ENCODE assay signal across 12 mouse cellular contexts in the genomic region with DNA sequence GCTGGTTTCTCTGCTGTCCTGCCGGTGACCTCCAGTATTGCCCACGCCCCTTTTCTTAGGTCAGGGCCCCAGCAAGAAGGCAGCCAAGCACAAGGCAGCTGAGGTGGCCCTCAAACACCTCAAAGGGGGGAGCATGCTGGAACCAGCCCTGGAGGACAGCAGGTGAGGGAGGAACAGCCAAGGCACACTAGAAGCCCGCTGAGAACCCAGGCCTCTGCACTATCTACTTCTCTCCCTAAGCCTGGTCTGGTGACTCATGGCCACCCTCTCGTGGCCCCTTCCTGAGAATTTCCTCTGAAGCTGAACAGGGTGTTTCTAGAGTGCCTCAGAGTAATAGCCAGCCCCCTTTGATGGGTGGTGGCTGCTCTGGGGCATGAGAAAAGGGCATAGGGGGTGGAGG. TPM values are rescaled to one million over a fixed set of nuclear protein-coding genes. Genes with fewer than 3 reads are reported as not detected.
DNase-seq lines count a peak whose midpoint lies in the region; ATAC-seq lines count a peak whose summit lies in the region.
"Had no signal": no experiment of that assay in that cellular context is flagged by ENCODE, and none has a peak within 500 bp of the region (broad histone marks: within the 10 kb centered on the region; RNA-seq: fewer than 3 reads in every experiment).

No protein-coding gene starts in this region.

- no peak for ATAC-seq in heart, embryonic 11.5 days (replicated peaks; ENCODE audit: insufficient number of reproducible peaks, low FRiP score, low TSS enrichment)
- ATAC-seq in liver, embryonic 11.5 days (replicated peaks; ENCODE audit: low FRiP score), result no peak
- ATAC-seq in embryonic facial prominence, embryonic 12.5 days (ENCODE audit: insufficient number of reproducible peaks, insufficient read depth, low FRiP score, low TSS enrichment), result no peak
- no peak for ATAC-seq in stomach, embryonic 16.5 days (ENCODE audit: insufficient read depth, low FRiP score)
- ATAC-seq in activated CD4-positive, CD25-positive, alpha-beta regulatory T cell, adult 4 months, result no peak

- H3K4me3 ChIP-seq in heart, embryonic 11.5 days (ENCODE audit: low read depth, low read length), result no peak overlapping the region
- H3K4me3 ChIP-seq in liver, embryonic 11.5 days (ENCODE audit: low read depth, low read length), result peak overlapping the region; percentile 77; the same call in 1 of the 2 replicates
- H3K4me3 ChIP-seq in embryonic facial prominence, embryonic 12.5 days, result no peak overlapping the region
- H3K4me3 ChIP-seq in stomach, embryonic 16.5 days (replicated peaks; ENCODE audit: low read length), result no peak overlapping the region
- H3K4me3 ChIP-seq: left cerebral cortex, adult 2 months had no signal

- H3K9ac ChIP-seq in heart, embryonic 11.5 days (ENCODE audit: low read depth, low read length), result peak overlapping the region; percentile 50; the same call in 1 of the 2 replicates
- H3K9ac ChIP-seq in liver, embryonic 11.5 days (ENCODE audit: low read depth, low read length), result peak overlapping the region; percentile 50
- peak overlapping the region; percentile 21; the same call in 1 of the 2 replicates for H3K9ac ChIP-seq in embryonic facial prominence, embryonic 12.5 days
- peak overlapping the region; percentile 44; the same call in 1 of the 2 replicates for H3K9ac ChIP-seq in stomach, embryonic 16.5 days (ENCODE audit: low read length)

- no peaks in the 10 kb centered on the region for H3K9me3 ChIP-seq in heart, embryonic 11.5 days (replicated peaks; ENCODE audit: control insufficient read depth, low read length)
- H3K9me3 ChIP-seq in liver, embryonic 11.5 days (ENCODE audit: control insufficient read depth, low read length), result no peaks in the 10 kb centered on the region
- no peaks in the 10 kb centered on the region for H3K9me3 ChIP-seq in embryonic facial prominence, embryonic 12.5 days
- no peaks in the 10 kb centered on the region for H3K9me3 ChIP-seq in stomach, embryonic 16.5 days (replicated peaks; ENCODE audit: control insufficient read depth, low read length)

- H3K36me3 ChIP-seq in heart, embryonic 11.5 days (ENCODE audit: control insufficient read depth, insufficient read depth, low read length), result peaks cover 5% of the 10 kb centered on the region; the same call in 1 of the 2 replicates
- H3K36me3 ChIP-seq in liver, embryonic 11.5 days (ENCODE audit: control insufficient read depth, insufficient read depth, low read length), result peaks cover 14% of the 10 kb centered on the region; the same call in 1 of the 2 replicates
- H3K36me3 ChIP-seq in embryonic facial prominence, embryonic 12.5 days, result peaks cover 37% of the 10 kb centered on the region
- H3K36me3 ChIP-seq in stomach, embryonic 16.5 days (ENCODE audit: control insufficient read depth, insufficient read depth, low read length), result peaks cover 8% of the 10 kb centered on the region; the same call in 1 of the 2 replicates

- H3K4me2 ChIP-seq in heart, embryonic 11.5 days, result 0 out of 2 replicates have a peak overlapping the region, but pooled peaks have one; percentile 18
- peak overlapping the region; percentile 96 for H3K4me2 ChIP-seq in liver, embryonic 11.5 days
- no peak overlapping the region for H3K4me2 ChIP-seq in embryonic facial prominence, embryonic 12.5 days (replicated peaks)
- no peak overlapping the region for H3K4me2 ChIP-seq in stomach, embryonic 16.5 days (ENCODE audit: low read depth, low read length)

- 55% methylated on average over 4 of the region's 4 CpGs for WGBS in heart, embryonic 11.5 days (ENCODE audit: insufficient replicate concordance)
- WGBS in liver, embryonic 11.5 days, result 42% methylated on average over 4 of the region's 4 CpGs
- WGBS in embryonic facial prominence, embryonic 12.5 days, result 84% methylated on average over 4 of the region's 4 CpGs
- 50% methylated on average over 4 of the region's 4 CpGs for WGBS in stomach, embryonic 16.5 days

- 0 out of 2 replicates have a peak overlapping the region, but pooled peaks have one; percentile 29 for H3K27ac ChIP-seq in heart, embryonic 11.5 days (ENCODE audit: low read depth, low read length)
- H3K27ac ChIP-seq in liver, embryonic 11.5 days (ENCODE audit: low read depth, low read length), result no peak overlapping the region
- H3K27ac ChIP-seq in embryonic facial prominence, embryonic 12.5 days, result no peak overlapping the region
- H3K27ac ChIP-seq in stomach, embryonic 16.5 days (ENCODE audit: low read length), result no peak overlapping the region
- H3K27ac ChIP-seq: left cerebral cortex, adult 2 months had no signal

- no peaks in the 10 kb centered on the region for H3K27me3 ChIP-seq in heart, embryonic 11.5 days (ENCODE audit: control insufficient read depth, insufficient read depth, low read length)
- no peaks in the 10 kb centered on the region for H3K27me3 ChIP-seq in liver, embryonic 11.5 days (replicated peaks; ENCODE audit: control insufficient read depth, insufficient read depth, low read length)
- H3K27me3 ChIP-seq in embryonic facial prominence, embryonic 12.5 days, result no peaks in the 10 kb centered on the region
- H3K27me3 ChIP-seq in stomach, embryonic 16.5 days (ENCODE audit: control insufficient read depth, insufficient read depth, low read length), result no peaks in the 10 kb centered on the region

- H3K4me1 ChIP-seq in heart, embryonic 11.5 days (ENCODE audit: control insufficient read depth, insufficient read depth, low read length), result peaks cover 25% of the 10 kb centered on the region
- peaks cover 28% of the 10 kb centered on the region for H3K4me1 ChIP-seq in liver, embryonic 11.5 days (replicated peaks; ENCODE audit: control insufficient read depth, insufficient read depth, low read length)
- H3K4me1 ChIP-seq in embryonic facial prominence, embryonic 12.5 days, result peaks cover 23% of the 10 kb centered on the region
- peaks cover 28% of the 10 kb centered on the region for H3K4me1 ChIP-seq in stomach, embryonic 16.5 days (ENCODE audit: control insufficient read depth, insufficient read depth, low read length)

- no peak for DNase-seq in heart, adult 9 months (ENCODE audit: low spot score in 2 of 2)
- DNase-seq in liver, embryonic 11.5 days (ENCODE audit: low spot score), result no peak
- no peak for DNase-seq in liver
- DNase-seq in thymus, postnatal 36 days, result no peak
- DNase-seq: adrenal gland, adult 8-10 months; lung, postnatal 14 days had no signal

RNA-seq across cellular contexts. Expression of a gene that starts 2.4 kb away (rescaled TPM):
- 97.7 and 108 TPM in 2 replicates for polyA plus RNA-seq in heart, embryonic 11.5 days (2014; fragmentation: Nextera tagmentation; extraction: Ambion mirVana)
- 96.7 and 105 TPM in 2 replicates for polyA plus RNA-seq in liver, embryonic 11.5 days (2014; fragmentation: Nextera tagmentation; extraction: Ambion mirVana)
- 114 and 119 TPM in 2 replicates for polyA plus RNA-seq in embryonic facial prominence, embryonic 12.5 days (2016; fragmentation: Nextera tagmentation; extraction: Ambion mirVana)
- polyA plus RNA-seq in stomach, embryonic 16.5 days (2015; fragmentation: Nextera tagmentation; extraction: Ambion mirVana), result 84.0 and 87.0 TPM in 2 replicates
- polyA plus RNA-seq in activated CD4-positive, CD25-positive, alpha-beta regulatory T cell, adult 4 months (2017; shearing (Covaris generic)), result 10 to 100 TPM; 25.3 to 25.9 TPM

RNA-seq across cellular contexts. Expression of a gene that starts 3.6 kb away (rescaled TPM):
- 10.0 and 10.9 TPM in 2 replicates for polyA plus RNA-seq in heart, embryonic 11.5 days (2014; fragmentation: Nextera tagmentation; extraction: Ambion mirVana)
- 7.7 and 7.9 TPM in 2 replicates for polyA plus RNA-seq in liver, embryonic 11.5 days (2014; fragmentation: Nextera tagmentation; extraction: Ambion mirVana)
- 27.9 and 33.8 TPM in 2 replicates for polyA plus RNA-seq in embryonic facial prominence, embryonic 12.5 days (2016; fragmentation: Nextera tagmentation; extraction: Ambion mirVana)
- 14.3 and 15.1 TPM in 2 replicates for polyA plus RNA-seq in stomach, embryonic 16.5 days (2015; fragmentation: Nextera tagmentation; extraction: Ambion mirVana)
- polyA plus RNA-seq in activated CD4-positive, CD25-positive, alpha-beta regulatory T cell, adult 4 months (2017; shearing (Covaris generic)), result 1 to 10 TPM; 5.5 to 6.2 TPM

RNA-seq across cellular contexts. Expression of a gene that starts 4.3 kb away (rescaled TPM):
- 0.68 and 1.2 TPM in 2 replicates for polyA plus RNA-seq in heart, embryonic 11.5 days (2014; fragmentation: Nextera tagmentation; extraction: Ambion mirVana)
- 0.86 and 1.2 TPM in 2 replicates for polyA plus RNA-seq in liver, embryonic 11.5 days (2014; fragmentation: Nextera tagmentation; extraction: Ambion mirVana)
- polyA plus RNA-seq in embryonic facial prominence, embryonic 12.5 days (2016; fragmentation: Nextera tagmentation; extraction: Ambion mirVana), result 3.0 and 3.7 TPM in 2 replicates
- 2.0 and 3.6 TPM in 2 replicates for polyA plus RNA-seq in stomach, embryonic 16.5 days (2015; fragmentation: Nextera tagmentation; extraction: Ambion mirVana)
- polyA plus RNA-seq in activated CD4-positive, CD25-positive, alpha-beta regulatory T cell, adult 4 months (2017; shearing (Covaris generic)), result 1 to 10 TPM; 3.7 to 5.7 TPM

RNA-seq across cellular contexts. Expression of a gene that starts 16.9 kb away (rescaled TPM):
- polyA plus RNA-seq in heart, embryonic 11.5 days (2014; fragmentation: Nextera tagmentation; extraction: Ambion mirVana), result 2.7 TPM in 1 of 2 replicates, not detected in the other
- polyA plus RNA-seq in liver, embryonic 11.5 days (2014; fragmentation: Nextera tagmentation; extraction: Ambion mirVana), result not detected in 2 replicates
- polyA plus RNA-seq in embryonic facial prominence, embryonic 12.5 days (2016; fragmentation: Nextera tagmentation; extraction: Ambion mirVana), result not detected in 2 replicates
- not detected in 2 replicates for polyA plus RNA-seq in stomach, embryonic 16.5 days (2015; fragmentation: Nextera tagmentation; extraction: Ambion mirVana)
- polyA plus RNA-seq in activated CD4-positive, CD25-positive, alpha-beta regulatory T cell, adult 4 months (2017; shearing (Covaris generic)), result not detected
- polyA plus RNA-seq: thymus, postnatal 0 days had no signal

RNA-seq across cellular contexts. Expression of a gene that starts 50.1 kb away (rescaled TPM):
- 187 and 213 TPM in 2 replicates for polyA plus RNA-seq in heart, embryonic 11.5 days (2014; fragmentation: Nextera tagmentation; extraction: Ambion mirVana)
- polyA plus RNA-seq in liver, embryonic 11.5 days (2014; fragmentation: Nextera tagmentation; extraction: Ambion mirVana), result 187 and 220 TPM in 2 replicates
- 228 and 230 TPM in 2 replicates for polyA plus RNA-seq in embryonic facial prominence, embryonic 12.5 days (2016; fragmentation: Nextera tagmentation; extraction: Ambion mirVana)
- polyA plus RNA-seq in stomach, embryonic 16.5 days (2015; fragmentation: Nextera tagmentation; extraction: Ambion mirVana), result 166 TPM in 2 replicates
- 100 to 1,000 TPM; 208 to 220 TPM for polyA plus RNA-seq in activated CD4-positive, CD25-positive, alpha-beta regulatory T cell, adult 4 months (2017; shearing (Covaris generic))

Comparison
In these comparisons a context has a peak if more than half of its experiments do, and no peak if none do; other contexts are left out.
1. H3K4me2 ChIP-seq: peak in heart, embryonic 11.5 days (single experiment) and liver, embryonic 11.5 days (single experiment); none in embryonic facial prominence, embryonic 12.5 days (single experiment) and stomach, embryonic 16.5 days (single experiment).
2. Peak in every context shown above with its lines, with median percentiles within 50 percentile points of each other: H3K9ac ChIP-seq.